Mouse (Mus musculus): ENCODE measurements around the gene Gng12.
A peak's percentile ranks its signal among the peaks of the same experiment; 100 is the strongest.
"Not testable (repeated sequence)": the region's sequence is repeated elsewhere in the genome, so short reads cannot be mapped to it uniquely, and the experiment has no call there.

The Gng12 gene

DNA sequence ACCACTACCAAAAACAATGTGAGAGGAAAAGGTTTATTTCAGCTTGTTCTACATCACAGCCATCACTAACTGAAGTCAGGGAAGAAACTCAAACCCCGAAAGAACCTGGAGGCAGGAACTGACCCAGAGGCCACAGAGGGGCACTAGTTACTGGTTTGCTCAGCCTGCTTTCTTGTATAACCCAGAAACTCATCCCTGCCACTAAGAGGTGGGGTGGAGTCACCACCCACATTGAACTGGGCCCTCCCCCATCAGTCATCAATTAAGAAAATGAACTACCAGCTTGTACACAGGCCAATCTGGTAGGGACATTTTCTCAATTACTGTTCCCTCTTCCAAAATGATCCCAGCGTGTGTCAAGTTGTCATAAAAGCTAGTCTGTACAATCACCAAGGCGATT lies 130.5 kb downstream of the Gng12 start:
- DNase-seq (ENCODE audit: low read depth, low spot score) = no peak

DNA sequence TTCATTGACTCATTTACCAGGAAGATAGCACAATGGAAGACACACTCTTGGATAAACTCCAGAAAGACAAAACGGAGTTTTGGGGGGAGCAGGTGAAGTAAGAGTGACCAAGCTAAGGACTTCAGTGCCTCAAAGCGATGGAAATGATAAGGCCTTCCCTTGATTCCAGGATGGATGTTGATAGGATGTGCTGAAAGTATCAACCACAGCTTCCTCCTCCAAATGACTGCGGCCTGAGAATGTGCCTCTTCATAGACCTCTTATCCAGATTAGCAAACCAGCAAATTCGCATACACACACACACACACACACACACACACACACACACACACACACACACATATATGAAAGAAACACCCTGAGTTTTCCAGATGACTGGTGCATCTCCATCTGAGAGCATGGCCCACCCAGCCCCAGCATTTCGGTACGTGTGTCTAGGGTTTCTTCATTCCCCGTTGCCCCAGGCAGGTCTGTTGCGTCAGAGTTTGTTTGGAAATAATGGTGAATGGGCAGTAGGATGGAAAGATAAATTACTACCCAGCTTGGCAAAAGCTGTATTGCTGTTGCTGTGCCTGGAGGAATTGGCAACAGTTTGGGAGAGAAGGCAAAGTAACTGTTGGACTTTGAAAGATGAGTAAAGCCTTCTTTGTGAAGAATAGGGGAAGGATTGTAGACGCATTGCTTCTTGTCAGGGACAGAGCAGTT lies 131.4 kb downstream of the Gng12 start:
- no peak for DNase-seq (ENCODE audit: low read depth, low spot score)

DNA sequence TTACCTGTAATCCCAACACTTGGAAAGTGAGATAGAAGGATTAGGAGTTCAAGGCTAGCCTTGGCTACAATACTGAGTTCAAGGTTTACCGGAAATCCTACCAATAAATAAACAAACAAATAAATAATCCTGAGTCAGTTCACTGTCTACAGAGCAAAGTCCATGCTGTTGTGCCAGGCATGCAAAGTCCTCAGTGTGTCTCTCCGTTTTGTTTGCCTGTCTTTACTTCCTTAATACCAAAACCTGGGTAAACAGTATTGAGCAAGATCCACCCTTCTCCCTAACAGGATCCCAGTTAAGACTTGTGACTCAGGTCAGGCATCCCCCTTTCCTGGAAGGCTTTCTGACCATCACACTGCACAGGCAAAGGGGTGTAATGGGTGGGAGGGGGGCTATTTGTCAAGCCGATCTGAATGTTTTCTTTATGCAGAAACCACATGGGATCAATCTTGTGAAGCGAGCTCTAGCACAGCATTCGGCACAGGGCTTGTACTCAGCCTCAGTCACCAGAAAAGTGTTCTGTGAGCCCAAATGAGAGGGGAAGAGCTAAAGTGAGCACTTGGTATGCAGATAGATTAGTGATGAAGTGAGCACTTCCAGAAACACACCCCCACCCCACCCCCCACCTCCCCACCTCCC lies 133.2 kb downstream of the Gng12 start:
- DNase-seq (ENCODE audit: low read depth, low spot score) = no peak

DNA sequence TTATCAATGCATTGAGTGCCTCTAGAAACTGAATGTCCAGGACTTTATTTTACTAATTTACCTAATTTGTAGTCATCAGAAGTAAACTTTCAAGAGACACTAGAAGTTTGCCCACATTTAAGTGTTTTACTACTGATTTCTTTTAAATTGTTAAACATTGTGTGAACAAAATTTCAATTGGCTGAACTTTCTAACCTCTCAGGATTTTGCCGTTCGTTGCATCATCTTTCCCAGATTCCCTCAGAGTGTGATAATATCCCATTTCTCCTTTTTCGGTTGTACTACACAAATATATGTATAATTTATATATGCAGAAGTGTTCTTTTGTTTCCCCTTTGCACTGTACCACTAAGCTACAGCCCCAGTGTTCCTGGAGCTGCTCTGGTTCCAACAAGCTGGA lies 133.8 kb downstream of the Gng12 start:
- DNase-seq (ENCODE audit: low read depth, low spot score) = no peak

DNA sequence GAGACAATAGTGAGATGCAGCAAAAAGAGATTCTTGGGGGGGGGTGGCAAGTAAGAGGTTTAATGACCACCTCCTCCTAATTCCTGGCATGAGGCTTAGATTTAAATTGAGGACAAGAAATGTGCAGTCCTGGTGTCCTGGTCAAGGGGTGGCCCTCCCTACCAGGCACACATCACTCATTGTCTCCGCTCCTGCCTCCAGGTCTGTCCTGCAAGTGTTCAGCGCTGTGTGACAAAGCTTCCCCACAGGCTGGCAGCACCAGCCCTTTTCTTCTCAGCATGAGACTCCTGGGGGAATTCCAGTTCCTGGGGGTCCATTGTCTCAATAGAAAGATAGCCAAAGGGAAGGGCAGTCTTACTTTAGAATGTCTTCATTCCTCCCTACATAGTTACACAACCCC lies 134.2 kb downstream of the Gng12 start:
- no peak for DNase-seq (ENCODE audit: low read depth, low spot score)

DNA sequence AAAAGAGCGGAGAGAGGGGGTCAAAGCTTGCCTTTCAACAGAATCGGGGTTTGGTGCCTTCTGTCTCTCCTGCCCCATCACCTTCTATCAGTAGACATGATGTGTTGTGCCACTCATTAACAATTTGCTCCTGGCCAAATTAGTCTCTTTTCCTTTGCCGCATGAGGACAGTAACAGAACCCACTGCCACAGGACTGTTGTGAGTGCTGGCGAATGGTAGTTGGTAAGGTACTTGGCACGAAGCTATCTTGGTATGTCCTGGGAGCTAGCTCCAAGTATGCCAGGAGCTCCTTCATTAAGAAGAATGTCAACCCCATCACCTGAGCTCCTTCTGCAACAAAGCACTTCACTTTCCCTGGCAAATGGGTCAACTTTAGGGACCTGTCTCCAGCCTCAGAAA lies 134.6 kb downstream of the Gng12 start:
- DNase-seq (ENCODE audit: low read depth, low spot score) = no peak

DNA sequence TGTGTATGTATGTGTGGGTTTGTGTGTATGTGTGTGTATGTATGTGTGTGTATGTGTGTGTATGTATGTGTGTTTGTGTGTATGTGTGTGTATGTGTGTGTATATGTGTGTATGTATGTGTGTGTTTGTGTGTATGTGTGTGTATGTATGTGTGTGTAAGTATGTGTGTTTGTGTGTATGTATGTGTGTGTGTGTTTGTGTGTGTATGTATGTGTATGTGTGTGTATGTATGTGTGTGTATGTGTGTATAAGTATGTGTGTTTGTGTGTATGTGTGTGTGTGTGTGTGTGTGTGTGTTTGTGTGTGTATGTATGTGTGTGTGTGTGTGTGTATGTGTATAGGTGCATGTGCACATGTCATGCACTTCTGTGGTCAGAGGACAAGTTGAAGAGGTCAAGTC lies 136.4 kb downstream of the Gng12 start:
- not testable (repeated sequence) for DNase-seq (ENCODE audit: low read depth, low spot score)

DNA sequence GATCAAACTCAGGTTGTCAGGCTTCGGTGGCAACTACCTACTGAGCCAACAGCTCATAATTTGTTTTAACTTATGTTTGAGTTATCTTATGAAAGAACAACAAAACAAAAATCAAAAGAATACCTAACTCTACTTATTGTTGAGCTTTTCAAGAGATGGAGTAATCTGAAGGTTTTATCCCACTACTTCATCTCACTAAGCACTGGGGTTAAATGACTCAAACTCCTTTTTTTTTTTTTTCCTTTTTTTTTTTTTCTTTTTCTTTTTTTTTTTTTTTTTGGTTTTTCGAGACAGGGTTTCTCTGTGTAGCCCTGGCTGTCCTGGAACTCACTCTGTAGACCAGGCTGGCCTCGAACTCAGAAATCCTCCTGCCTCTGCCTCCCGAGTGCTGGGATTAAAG lies 136.8 kb downstream of the Gng12 start:
- not testable (repeated sequence) for DNase-seq (ENCODE audit: low read depth, low spot score)

DNA sequence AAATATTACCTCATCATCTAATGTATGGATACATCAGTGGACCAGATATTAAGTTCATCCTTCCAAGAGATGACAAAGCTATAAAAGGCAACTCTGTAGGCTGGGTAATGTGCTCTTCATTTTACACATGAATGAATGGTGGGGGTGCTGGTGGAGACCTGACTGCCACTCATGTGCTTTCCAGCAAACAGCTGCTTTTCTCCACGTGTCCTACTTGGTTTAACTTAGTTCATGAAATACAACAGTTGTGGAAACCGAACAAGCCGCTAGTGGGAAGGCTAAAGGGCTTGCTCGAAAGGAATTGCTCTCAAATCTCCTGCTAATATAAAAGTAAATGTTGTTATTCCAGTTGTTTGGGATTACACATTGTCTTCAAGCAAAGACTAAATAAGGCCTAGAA lies 137.4 kb downstream of the Gng12 start:
- no peak for DNase-seq (ENCODE audit: low read depth, low spot score)

DNA sequence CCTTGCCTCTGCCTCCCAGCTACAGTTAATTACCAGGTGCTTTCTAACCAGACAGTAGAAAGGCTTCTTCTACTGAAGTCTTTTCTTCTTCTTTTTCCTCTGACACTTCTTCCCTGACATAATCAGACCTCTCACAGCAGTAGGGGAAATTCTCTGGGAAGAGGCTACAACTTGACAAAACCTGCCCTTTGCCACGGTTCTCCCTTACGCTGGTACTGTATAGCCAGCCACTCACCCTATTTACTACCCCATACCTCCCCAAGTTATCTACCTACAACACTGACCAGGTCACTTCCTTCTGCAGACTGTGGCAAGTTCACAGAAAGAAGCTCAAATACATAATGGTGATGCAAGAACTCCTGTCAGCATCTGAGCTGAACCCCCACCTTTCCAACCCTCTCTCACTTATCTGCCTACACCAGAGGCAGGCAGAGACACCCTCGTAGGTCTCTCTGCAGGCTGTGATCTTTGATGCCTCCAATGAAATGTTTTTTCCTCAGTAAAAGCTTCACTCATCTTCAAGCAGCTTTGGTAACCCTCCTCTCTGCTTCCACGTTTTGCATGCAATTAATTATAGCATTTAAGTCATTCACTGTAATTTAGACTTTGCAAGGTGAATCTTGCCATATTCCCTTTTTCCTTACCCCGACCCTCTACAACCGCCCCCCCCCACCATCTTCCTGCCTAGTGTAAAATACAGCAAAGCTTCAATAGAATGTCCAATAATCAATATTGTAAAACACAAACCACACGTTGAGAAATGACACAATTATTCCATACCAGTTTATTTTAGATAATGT lies 138.3 kb downstream of the Gng12 start:
- no peak for DNase-seq (ENCODE audit: low read depth, low spot score)

DNA sequence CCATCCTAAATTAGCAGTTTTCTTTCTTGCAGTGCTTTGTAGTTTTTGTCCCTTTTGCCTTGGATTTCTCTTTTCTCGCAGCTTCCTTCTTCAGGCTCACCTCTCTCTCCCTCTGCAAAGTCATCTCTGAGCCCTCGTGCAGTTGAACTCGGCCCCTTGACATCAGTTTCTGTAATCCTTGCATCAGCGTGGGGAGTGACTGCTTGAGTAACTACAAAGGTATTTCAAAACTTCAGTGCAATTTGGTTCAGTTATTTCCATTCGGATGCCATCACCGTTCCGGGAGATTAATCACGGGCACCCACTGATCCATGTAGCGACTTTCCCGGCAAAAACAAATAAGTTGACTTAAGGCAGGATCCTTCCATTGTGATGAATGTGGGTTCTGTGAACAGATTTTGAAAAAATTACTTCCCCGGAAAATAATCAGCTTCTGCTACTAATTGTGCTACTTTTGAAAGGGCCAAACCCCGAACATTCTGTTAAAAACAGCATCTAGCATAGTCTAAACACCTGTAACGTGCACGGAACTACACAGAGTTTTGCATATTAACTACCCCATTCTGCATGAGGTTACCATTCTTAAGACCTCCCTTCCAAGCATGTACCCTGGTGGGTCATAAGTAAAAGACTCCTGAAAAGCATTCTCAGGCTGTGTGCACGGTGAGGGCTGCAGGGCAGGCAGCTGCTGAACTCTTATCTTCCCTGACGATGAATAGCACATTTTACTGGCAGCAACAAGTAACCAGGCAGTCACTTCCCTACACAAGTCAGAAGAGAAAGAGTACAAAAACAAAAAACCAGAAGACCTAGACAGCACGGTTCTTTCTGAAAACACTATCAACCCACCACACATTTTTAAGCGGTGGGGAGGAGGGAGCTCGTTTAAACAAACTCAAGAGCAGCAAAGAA lies 139.4 kb downstream of the Gng12 start:
- no peak for DNase-seq (ENCODE audit: low read depth, low spot score)

DNA sequence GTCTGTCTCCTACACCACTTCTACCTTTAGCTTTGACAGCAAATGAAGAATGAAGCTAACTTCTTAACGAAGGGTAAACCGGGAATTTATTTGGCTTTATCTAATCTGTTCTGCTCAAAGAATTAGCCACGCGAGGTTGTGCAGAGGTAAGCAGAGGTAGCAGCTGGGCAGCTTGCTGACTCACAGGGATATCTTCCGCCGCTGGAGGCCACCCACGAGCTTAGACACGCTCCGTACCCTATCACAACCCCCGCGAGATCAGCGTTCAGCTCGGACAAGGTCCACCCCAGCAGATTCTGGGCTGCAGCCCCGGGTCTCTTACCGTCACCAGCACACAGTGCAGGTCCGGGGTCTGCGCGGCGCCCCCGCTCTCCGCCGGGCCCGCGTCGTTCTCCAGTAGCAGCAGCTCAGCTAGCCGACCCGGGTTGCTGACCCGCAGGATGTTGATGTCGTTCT lies 140.2 kb downstream of the Gng12 start:
- DNase-seq (ENCODE audit: low read depth, low spot score) = peak; percentile 75

DNA sequence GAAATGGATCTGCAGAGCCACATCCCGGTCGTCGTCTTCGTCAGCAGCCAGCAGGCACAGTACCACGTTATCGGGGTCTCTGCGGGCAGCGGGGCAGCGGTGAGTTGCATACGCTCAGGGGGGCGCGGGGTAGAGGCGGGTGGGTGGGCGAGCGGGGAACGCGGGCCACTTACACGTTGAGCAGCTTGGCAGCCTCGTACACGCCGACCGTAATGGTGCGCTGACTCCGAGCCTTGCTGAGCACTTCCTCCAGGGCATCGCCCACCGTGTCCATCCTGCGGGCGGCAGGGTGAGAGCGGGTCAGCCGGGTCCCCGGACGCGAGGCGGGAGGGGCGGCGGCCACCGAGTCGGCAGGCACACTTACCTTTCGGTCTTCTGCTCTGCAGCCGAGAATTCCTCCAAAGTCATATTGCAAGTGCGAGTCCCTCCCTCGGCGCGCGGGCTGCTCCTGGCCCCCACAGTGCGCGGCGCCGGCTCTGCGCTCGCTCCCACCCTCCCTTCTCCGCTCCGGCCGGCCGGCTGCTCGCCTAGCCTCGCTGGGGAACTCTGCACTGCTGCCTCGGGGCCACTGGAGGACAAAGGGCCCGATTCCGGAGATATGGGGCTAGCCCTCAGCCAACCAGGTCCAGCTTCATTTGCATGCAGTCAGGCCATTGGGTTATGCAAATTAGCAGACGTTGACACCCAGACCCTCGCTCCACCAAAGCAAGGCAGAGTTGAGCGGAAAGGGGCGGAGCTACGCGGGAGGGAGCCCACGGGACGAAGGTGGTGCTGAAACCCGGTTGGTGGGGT lies 140.8 kb downstream of the Gng12 start, which contains the start of gene Gadd45a:
Gene Gadd45a, minus strand, starts transcription at position 621 of the 792 bp plus-strand sequence.
- DNase-seq (ENCODE audit: low read depth, low spot score) = peak; percentile 94

DNA sequence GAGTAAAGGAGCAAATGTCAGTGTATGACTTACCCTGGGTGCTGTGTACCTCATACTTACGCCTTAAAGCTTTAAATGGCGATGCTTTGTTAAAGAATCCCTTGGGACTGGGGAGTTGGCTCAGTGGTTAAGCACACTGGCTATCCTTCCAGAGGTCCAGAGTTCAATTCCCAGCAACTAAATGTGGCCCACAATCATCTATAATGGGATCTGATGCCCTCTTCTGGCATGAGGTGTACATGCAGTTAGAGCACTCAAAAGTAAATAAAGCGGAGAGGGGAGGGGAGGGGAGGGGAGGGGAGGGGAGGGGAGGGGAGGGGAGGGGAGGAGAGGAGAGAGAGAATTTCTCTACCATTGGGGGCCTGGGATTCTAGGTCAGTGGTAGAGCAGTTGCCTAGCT lies 142.8 kb downstream of the Gng12 start:
- DNase-seq (ENCODE audit: low read depth, low spot score) = no peak

DNA sequence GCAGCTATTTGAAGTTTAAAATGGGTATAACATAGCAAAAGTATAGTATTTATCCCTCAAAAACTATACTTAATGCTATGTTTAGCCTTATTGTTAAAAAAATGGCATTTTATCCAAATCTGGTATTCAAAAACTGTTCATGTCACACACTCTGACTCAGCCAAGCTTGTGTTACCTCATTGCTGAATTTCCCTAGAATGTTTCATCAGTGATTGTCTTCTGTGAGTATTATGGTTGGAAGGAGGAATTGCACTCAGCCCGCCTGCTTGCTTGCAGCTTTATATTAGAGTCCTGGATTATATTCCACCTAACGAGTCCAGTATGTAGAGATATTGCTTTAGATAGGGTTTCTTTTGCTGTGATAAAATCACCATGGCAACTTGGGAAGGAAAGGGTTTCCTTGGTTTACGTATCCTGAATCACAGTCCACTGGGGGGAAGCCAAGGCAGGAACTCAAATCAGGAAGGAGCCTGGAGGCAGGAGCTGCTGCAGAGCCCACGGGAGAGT lies 144.8 kb downstream of the Gng12 start:
- DNase-seq (ENCODE audit: low read depth, low spot score) = no peak

DNA sequence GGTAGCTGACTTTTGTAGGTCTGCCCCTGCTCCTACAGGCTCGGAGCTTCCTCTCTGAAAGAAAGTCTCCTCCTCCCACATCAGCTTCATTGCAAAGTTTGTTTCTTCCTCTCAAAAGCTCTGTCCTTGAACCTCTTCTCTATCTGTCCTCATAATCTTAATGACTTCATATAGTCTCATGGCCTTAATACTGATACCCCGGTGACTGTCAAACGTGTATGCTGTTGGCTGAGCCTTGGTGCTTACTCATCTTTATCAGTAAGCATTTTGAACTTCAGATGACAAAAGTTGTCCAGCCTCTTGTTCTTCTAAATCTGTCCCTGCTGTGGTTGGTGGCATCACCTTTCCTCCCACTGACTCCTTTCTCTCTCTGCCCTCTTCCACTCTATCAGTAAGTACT lies 149.2 kb downstream of the Gng12 start:
- DNase-seq (ENCODE audit: low read depth, low spot score) = no peak

DNA sequence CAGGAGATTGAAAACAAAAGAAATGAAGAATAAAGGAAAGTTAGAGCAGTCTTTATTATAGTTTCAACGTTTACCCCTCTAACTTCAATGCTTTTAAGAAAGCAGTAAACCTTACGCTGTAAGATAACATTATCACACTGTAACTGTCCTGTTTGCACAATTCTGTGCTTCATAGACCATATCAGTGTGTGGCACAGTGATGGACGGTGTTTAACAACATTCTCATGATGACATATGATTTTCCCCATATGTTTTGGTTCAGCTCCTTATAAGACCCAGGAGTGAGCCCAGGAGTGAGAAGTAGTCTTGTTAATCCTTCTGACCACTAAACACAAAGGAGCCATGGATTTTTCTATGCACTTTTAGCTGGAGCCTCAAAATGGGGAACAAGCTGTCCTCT lies 150.7 kb downstream of the Gng12 start:
- DNase-seq (ENCODE audit: low read depth, low spot score) = no peak

DNA sequence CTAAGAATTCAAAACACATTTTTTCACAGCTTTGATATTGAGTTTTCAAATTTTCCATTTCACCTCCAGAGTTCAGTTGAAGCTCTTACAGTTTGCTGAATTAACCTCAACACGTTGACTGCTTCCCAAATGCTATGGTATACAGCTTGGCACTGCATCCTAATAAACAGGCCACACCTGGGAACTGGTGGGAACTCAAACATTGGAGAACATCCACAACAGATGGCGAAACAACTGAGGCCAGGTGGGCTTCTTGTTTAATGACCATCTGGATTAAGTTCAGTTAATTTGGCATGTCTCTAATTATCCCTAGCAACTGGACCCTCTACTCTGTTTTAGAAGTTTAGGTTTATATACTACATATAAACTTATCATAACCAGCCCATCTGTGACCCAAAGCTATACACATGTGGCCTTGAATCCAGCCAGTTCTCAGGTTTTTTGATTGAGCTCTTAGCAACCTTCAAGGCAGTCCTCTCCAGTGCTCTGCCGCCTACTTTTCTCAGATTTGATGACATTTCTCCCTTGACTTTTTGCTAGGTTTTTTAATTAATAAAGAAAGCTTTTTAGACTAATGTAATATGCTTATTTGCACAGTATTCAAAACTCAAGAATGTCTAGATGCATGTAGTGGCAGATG lies 152.0 kb downstream of the Gng12 start:
- DNase-seq (ENCODE audit: low read depth, low spot score) = no peak

DNA sequence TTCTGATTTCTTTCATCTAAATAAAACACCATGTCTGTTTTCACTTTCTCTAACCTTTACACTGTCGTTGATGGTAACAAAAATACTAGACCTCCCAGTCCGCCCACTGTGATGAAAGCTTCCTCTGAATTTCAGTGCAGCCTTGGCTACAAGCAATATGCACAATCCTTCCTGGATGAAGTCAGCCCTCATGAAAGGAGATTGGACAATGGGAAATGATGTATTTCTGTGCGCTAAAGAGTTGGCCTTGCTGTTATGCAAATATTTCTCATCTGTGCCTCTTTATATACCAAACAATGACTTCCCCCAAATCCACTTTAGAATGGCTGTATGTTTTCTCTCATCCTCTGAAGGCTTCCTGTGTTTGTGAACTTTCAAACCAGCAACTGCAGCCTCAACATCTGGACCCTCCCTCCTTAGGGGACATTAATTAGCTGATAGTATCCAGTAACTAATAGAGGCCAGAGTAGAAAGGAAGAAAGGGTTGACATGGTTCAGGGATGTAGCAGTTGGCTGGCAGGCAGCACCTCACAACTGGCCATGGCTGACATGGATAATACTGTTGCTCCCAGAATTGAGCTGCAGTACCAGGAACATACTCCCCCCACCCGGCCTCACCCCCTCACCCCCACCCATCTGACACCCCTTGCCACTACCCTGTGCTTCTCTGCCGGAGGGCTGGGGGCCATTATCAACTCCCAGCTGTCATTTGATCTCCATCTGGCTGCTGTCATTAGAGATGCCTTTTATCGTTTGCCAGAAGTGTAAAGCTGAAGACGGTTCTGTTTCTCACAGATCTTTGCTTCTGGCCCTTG lies 152.9 kb downstream of the Gng12 start:
- no peak for DNase-seq (ENCODE audit: low read depth, low spot score)
